Mouse (Mus musculus) C2C12 (cell line): ENCODE data around the gene Retreg3.
"Not testable (repeated sequence)": the region's sequence is repeated elsewhere in the genome, so short reads cannot be mapped to it uniquely, and the experiment has no call there.

Experiments used
- CEBPB ChIP-seq: IDR thresholded peaks from one replicate; pipeline ENCODE4 v1.6.1; 2011; ENCODE audit warnings: low read depth, mild to moderate bottlenecking, control low read depth, moderate library complexity
- CTCF ChIP-seq: IDR thresholded peaks from one replicate; pipeline ENCODE4 v1.5.1; 2011; ENCODE audit not compliant: control insufficient read depth, insufficient read depth, insufficient read length
- FOSL1 ChIP-seq: IDR thresholded peaks from one replicate; pipeline ENCODE4 v1.8.0; 2011; ENCODE audit warnings: mild to moderate bottlenecking, low read length; ENCODE audit not compliant: poor library complexity, insufficient read depth, severe bottlenecking
- MAX ChIP-seq: IDR thresholded peaks from one replicate; pipeline ENCODE4 v1.6.1; 2011; ENCODE audit warnings: mild to moderate bottlenecking, control low read depth
- MYOD1 ChIP-seq: IDR thresholded peaks from one replicate; pipeline ENCODE4 v1.6.1; 2011; ENCODE audit warnings: low read depth; ENCODE audit not compliant: control insufficient read depth, insufficient read length
- MYOG ChIP-seq: IDR thresholded peaks from one replicate; pipeline ENCODE4 v1.6.1; 2011; ENCODE audit not compliant: control insufficient read depth, insufficient read length; ENCODE audit errors: extremely low read depth
- USF1 ChIP-seq: IDR thresholded peaks from one replicate; pipeline ENCODE4 v1.6.1; 2011; ENCODE audit warnings: low read depth, mild to moderate bottlenecking, control low read depth, moderate library complexity

DNA sequence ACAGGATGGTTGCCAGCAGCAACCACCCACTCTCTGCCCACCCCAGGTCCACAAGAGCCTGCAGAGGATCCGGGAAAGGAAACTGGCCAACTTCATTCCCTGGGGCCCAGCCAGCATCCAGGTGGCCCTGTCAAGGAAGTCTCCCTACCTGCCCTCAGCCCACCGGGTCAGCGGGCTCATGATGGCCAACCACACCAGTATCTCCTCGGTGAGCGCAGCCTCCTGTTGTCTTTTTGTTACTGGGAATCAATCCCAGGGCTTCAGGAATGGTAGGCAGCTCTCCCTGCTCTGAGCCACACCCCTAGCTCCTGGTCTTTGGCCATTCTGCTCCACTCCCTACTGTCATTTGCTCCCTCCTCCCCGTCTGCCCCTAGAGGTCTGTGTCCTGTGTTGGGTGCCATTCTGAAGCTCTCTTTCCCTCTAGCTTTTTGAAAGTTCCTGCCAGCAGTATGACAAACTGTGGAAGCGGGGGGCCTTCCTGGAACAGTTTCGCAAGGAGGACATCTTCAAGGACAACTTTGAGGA lies 41.4 kb upstream of the Retreg3 start:
- not testable (repeated sequence) for TF ChIP-seq CTCF, MAX, USF1, MYOG, FOSL1, MYOD1, CEBPB
